Mouse (Mus musculus): ENCODE results near the gene Dohh. TPM values are rescaled to one million over a fixed set of nuclear protein-coding genes. Genes with fewer than 3 reads are reported as not detected.

Gene Dohh
- total RNA-seq, 2 experiments from 2014 or later, result 38.1 to 39.8 TPM

DNA sequence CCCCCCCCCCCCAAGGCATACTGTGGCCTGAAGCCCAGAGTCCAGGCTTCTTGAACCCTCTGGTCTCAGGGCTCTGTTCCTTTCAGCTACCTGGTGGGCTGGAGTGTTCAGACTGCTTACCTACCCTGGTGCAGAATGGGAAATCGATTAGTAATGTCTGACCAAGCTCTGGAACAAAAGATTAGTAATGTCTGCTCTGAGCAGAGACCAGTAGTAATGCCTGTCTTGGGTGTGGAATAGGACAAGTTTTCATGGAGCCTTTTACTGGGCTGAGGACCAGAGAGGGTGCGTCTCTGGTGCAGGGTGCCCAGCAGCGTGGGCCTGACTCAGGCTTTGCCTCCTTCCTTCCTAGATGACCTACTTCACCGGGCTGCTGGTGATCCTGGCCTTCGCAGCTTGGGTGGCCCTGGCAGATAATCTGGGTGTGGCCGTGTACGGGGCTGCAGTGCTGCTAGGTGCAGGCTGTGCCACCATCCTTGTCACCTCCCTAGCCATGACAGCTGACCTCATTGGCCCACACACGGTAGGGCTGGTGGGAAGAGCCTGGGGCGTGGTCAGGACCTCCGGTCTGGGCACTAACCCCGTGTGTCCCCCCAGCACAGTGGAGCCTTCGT lies 21.8 kb upstream of the Dohh start:
- intact Hi-C loops (cut with DNase I), result no loop called here
- no peak overlapping the region for H3K27ac ChIP-seq
- peak overlapping the region; percentile 23; the same call in 1 of the 2 replicates for H3K4me3 ChIP-seq
- no peak for DNase-seq
- no peak for TF ChIP-seq CTCF (IDR thresholded peaks at IDR 0.05)

DNA sequence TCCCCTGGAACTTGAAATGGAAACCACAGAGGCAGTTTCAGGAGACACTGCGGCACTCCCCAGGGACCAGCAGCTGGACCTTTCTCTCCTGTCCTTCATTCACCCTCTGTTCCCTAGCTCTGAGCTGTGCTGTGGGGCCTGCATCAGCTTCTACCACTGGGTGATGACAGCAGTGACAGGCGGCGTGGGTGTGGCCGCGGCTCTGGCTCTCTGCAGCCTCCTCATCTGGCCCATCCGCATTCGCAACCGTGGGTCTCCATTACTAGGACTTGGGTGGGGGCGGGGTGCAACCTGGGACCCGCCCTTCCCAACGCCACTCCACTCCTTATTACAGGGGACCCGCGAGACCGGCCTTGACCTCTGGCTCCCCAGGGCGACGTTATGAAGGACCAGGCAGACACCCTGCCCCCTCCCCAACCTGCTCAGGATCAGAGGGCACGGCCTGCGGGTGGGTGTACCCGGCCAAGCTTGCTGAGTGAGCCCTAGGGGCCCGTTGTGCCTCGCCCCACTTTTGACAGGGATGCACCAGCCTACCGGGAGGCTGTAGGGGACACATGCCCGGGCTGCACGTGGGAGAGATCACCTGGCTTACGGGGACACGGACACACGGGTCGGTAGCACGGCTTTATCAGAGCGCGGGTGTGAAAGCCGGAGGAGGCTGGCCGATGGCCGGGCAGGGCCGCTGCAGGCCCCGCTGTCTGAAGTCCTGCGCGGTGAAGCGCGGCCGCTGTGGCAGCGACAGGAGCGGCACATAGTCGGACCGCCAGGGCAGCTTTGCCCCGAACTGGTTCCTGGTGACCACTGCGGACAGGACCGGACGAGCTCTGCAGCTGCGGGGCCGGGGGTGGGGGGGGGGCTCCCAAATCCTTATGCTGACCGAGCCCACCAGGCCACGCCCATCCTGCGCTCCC lies 20.5 kb upstream of the Dohh start:
- Histone ChIP-seq H3K4me3 (peak overlapping the region; percentile 56), H3K27ac (no peak overlapping the region)
- intact Hi-C loops (cut with DNase I), result no loop called here
- TF ChIP-seq CTCF (IDR thresholded peaks at IDR 0.05), result no peak
- DNase-seq, result no peak

GRCm38 (mm10) chr10:81364666-81365065 lies 19.6 kb upstream of the Dohh start:
- H3K4me3 ChIP-seq, result peak overlapping the region; percentile 56
- no peak for TF ChIP-seq CTCF (IDR thresholded peaks at IDR 0.05)
- no peak overlapping the region for H3K27ac ChIP-seq
- intact Hi-C loops (cut with DNase I), result no loop called here
- peak; percentile 64 for DNase-seq

DNA sequence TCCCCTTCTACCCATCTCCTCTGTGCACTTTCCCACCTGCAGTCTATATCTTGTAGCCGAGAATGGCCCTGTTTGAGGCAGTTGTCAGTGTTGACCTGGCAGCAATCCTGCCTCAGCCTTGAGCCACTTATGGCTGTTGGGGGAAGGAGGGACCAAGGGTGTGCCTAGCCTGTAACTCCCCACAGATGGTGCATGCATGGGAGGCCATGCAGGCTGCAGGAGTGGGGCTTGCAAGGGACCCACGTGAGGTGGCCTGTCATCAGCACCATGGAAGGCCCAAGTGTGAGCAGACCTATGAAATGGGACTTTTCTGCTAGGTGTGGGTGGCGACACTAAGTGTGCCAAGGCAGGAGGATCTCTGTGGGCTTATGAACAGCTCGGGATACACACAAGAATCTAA lies 19.2 kb upstream of the Dohh start:
- TF ChIP-seq CTCF (IDR thresholded peaks at IDR 0.05), result no peak
- H3K27ac ChIP-seq, result no peak overlapping the region
- no peak for DNase-seq
- intact Hi-C loops (cut with DNase I), result no loop called here
- H3K4me3 ChIP-seq, result peak overlapping the region; percentile 56

- H3K4me3 ChIP-seq, result peak within 1 kb of the TSS; percentile 56
- TF ChIP-seq CTCF (IDR thresholded peaks at IDR 0.05), result no peak
- no peak for DNase-seq
- H3K27ac ChIP-seq, result no peak within 1 kb of the TSS
- intact Hi-C loops (cut with DNase I), result no loop called here
These were observed 18.4 kb upstream of the Dohh start, which contains the start of gene 4930404N11Rik for GRCm38 (mm10) chr10:81365672-81366476. Gene 4930404N11Rik (minus strand): TSS chr10:81365816.

- TF ChIP-seq CTCF (IDR thresholded peaks at IDR 0.05), result no peak
- intact Hi-C loops (cut with DNase I), result no loop called here
- Histone ChIP-seq H3K27ac (no peak overlapping the region), H3K4me3 (no peak overlapping the region)
- DNase-seq, result no peak
These were observed 17.6 kb upstream of the Dohh start for GRCm38 (mm10) chr10:81366477-81367206.

DNA sequence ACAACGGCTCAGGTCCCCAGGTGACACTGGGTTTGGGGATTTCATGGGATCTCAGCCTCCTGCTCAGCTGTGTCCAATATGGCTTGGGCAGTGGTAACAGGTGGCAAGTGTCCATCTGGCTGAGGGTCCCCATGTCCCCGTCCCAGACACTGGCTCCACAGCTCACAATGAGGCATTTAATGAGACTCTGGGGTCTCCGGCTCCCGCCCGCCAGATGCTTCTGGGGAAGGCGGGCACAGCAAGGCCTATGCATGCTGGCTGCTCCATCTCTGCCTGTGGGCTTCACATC lies 17.1 kb upstream of the Dohh start:
- intact Hi-C loops (cut with DNase I), result no loop called here
- no peak for DNase-seq
- H3K27ac ChIP-seq, result no peak overlapping the region
- no peak for TF ChIP-seq CTCF (IDR thresholded peaks at IDR 0.05)
- H3K4me3 ChIP-seq, result no peak overlapping the region

DNA sequence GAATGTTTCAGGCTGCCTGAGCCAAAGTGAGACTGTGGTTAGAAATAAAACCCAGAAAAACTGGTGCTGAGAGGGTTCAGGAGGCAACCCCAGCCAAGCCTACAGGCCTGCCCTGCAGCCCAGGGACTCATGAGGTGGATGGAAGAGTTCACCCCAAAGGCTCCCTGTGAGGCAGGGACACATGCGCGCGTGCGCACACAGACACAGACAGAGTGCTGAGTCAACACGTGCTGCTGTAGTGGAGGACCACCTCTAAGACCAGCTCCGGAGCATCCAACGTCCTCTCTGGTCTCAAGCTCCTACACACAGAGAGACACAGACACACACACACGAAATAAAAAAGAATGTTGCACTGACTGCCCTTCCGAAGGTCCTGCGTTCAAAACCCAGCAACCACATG lies 8.9 kb upstream of the Dohh start:
- H3K4me3 ChIP-seq, result no peak overlapping the region
- intact Hi-C loops (cut with DNase I), result loop anchor here (10.0 kb wide), 1 partner anchor 169 kb away; the partner anchor contains the start of gene Gna11
- TF ChIP-seq CTCF (IDR thresholded peaks at IDR 0.05), result no peak
- no peak overlapping the region for H3K27ac ChIP-seq
- DNase-seq, result no peak

GRCm38 (mm10) chr10:81376561-81377361 lies 7.5 kb upstream of the Dohh start:
- intact Hi-C loops (cut with DNase I), result loop anchor here (10.0 kb wide), 1 partner anchor 168 kb away; the partner anchor contains the start of gene Gna11
- Histone ChIP-seq H3K27ac (peak overlapping the region; percentile 24; the same call in 1 of the 2 replicates), H3K4me3 (peak overlapping the region; percentile 99)
- no peak for TF ChIP-seq CTCF (IDR thresholded peaks at IDR 0.05)
- no peak for DNase-seq

- intact Hi-C loops (cut with DNase I), result loop anchor here (10.0 kb wide), 1 partner anchor 167 kb away; the partner anchor contains the start of gene Gna11
- no peak for DNase-seq
- H3K4me3 ChIP-seq, result peak overlapping the region; percentile 99
These were observed 6.9 kb upstream of the Dohh start for GRCm38 (mm10) chr10:81377362-81377664.

DNA sequence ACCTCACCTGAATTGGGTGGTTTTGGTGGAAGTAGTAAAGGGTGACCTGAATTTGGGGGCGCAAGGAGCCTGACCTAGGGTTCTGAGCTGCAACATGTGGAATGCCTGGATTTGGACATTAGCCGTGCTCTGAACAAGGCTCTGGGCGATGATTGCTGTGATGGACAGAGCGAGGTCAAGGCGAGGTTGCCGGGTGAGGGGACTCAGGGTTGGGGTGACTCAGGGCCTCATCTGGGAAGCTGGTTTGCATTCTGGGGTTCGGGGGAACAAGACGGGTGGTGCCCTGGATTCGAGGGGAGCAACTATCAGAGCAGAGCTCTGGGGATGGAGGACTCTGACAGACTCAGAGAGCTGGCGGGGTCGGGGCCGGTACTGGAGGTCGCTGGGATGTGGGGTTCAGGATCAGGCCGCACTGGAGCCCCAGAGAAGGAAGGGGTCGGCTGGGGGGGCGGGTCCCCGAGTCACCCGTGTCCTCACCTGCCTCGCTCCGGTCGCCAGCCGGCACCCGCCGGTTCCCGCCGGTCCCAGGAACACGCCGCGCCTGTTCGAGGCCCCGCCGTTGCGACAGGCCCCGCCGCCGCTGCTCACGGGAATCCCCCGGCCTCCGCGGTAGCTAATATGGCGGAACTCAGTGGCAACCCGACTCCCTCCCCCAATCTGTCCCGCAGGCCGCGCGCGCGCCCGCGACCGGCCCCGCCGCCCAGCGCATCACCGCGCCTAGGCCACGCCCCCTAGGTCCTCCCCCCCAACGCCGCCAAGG lies 6.3 kb upstream of the Dohh start, which contains the start of gene Fzr1:
Gene Fzr1, minus strand, starts transcription at position 724 of the 760 bp plus-strand sequence.
- intact Hi-C loops (cut with DNase I), result loop anchor here (10.0 kb wide), 1 partner anchor 167 kb away; the partner anchor contains the start of gene Gna11
- no peak for DNase-seq
- no peak for TF ChIP-seq CTCF (IDR thresholded peaks at IDR 0.05)
- peak within 1 kb of the TSS; percentile 94 for H3K27ac ChIP-seq
- peak within 1 kb of the TSS; percentile 99 for H3K4me3 ChIP-seq

More at GRCm38 (mm10) chr10:81377362-81377664, 6.9 kb upstream of the Dohh start:
- H3K27ac ChIP-seq, result peak overlapping the region; percentile 94
- no peak for TF ChIP-seq CTCF (IDR thresholded peaks at IDR 0.05)

Data from gastrocnemius, adult 2 months (tissue).